Mouse (Mus musculus) hindbrain, embryonic 13.5 days (tissue): ENCODE measurements at regions not wholly inside any gene's neighbourhood (a gene's known extent, or its start where the extent isn't known, plus 50 kb on each side); places are given as distances from the start of the nearest gene placed in this dataset.

ENCODE experiments used
- ATAC-seq: fragments of 200-750 bp; cut with Nextera tagmentation; 2 replicates; pipeline ENCODE4 v1.8.0; 2017; ENCODE audit warnings: moderate TSS enrichment; ENCODE audit not compliant: low FRiP score
- H3K27ac ChIP-seq: fragments of 300-500 bp; sonication (generic); 2 replicates; pipeline ENCODE4 v1.5.1; 2015; ENCODE audit warnings: inconsistent platforms, mild to moderate bottlenecking, moderate library complexity
- H3K27me3 ChIP-seq: fragments of 300-500 bp; sonication (generic); 2 replicates; pipeline ENCODE4 v1.6.1; 2015; ENCODE audit warnings: mild to moderate bottlenecking, inconsistent platforms
- H3K36me3 ChIP-seq: fragments of 300-500 bp; sonication (generic); 2 replicates; pipeline ENCODE4 v1.6.1; 2015; ENCODE audit warnings: mild to moderate bottlenecking, inconsistent platforms
- H3K4me1 ChIP-seq: fragments of 300-500 bp; sonication (generic); replicated peaks from 2 replicates; pipeline ENCODE4 v1.6.1; 2015; ENCODE audit warnings: inconsistent platforms
- H3K4me2 ChIP-seq: fragments of 300-500 bp; sonication (generic); 2 replicates; pipeline ENCODE4 v1.6.1; 2015; ENCODE audit warnings: inconsistent platforms, mild to moderate bottlenecking, moderate library complexity
- H3K4me3 ChIP-seq: fragments of 300-500 bp; sonication (generic); 2 replicates; pipeline ENCODE4 v1.5.1; 2015; ENCODE audit warnings: mild to moderate bottlenecking, inconsistent platforms
- H3K9ac ChIP-seq: fragments of 300-500 bp; sonication (generic); 2 replicates; pipeline ENCODE4 v1.6.1; 2015; ENCODE audit warnings: mild to moderate bottlenecking, inconsistent platforms
- H3K9me3 ChIP-seq: fragments of 300-500 bp; sonication (generic); 2 replicates; pipeline ENCODE4 v1.6.1; 2016; ENCODE audit warnings: inconsistent platforms
- WGBS: fragments of 180-500 bp; shearing (Covaris S2); methylation state at CpG from one replicate; pipeline ENCODE4 v1.1.7; 2015; 5-methylcytosine and 5-hydroxymethylcytosine counted together

GRCm38 (mm10) chr10:119024425-119024824 is 154.4 kb upstream of the Dyrk2 start:
- H3K9me3 ChIP-seq: 0 out of 2 replicates have a peak, but pooled peaks cover 4% of the 10 kb centered on the region
- ATAC-seq: no peak
- no peaks in the 10 kb centered on the region for H3K36me3 ChIP-seq
- 68% methylated on average over 9 of the region's 9 CpGs for WGBS
- H3K4me1 ChIP-seq: 0 out of 2 replicates have a peak, but pooled peaks cover 8% of the 10 kb centered on the region
- no peak overlapping the region for H3K9ac ChIP-seq
- H3K27me3 ChIP-seq: no peaks in the 10 kb centered on the region
- no peak overlapping the region for H3K4me3 ChIP-seq
- no peak overlapping the region for H3K27ac ChIP-seq
- H3K4me2 ChIP-seq: no peak overlapping the region

- WGBS: 91% methylated on average over 10 of the region's 10 CpGs
- no peaks in the 10 kb centered on the region for H3K27me3 ChIP-seq
- H3K27ac ChIP-seq: no peak overlapping the region
- no peaks in the 10 kb centered on the region; the same call in 1 of the 2 replicates for H3K4me1 ChIP-seq
- H3K4me2 ChIP-seq: no peak overlapping the region
- no peaks in the 10 kb centered on the region for H3K36me3 ChIP-seq
- H3K9me3 ChIP-seq: 0 out of 2 replicates have a peak, but pooled peaks cover 4% of the 10 kb centered on the region
- no peak overlapping the region for H3K4me3 ChIP-seq
- H3K9ac ChIP-seq: no peak overlapping the region
- ATAC-seq: no peak
Observed at GRCm38 (mm10) chr10:119019082-119019481, 149.1 kb upstream of the Dyrk2 start.

- H3K9me3 ChIP-seq: 0 out of 2 replicates have a peak, but pooled peaks cover 4% of the 10 kb centered on the region
- H3K36me3 ChIP-seq: no peaks in the 10 kb centered on the region
- no peak overlapping the region for H3K4me2 ChIP-seq
- H3K27me3 ChIP-seq: no peaks in the 10 kb centered on the region
- no peak overlapping the region for H3K9ac ChIP-seq
- H3K4me3 ChIP-seq: no peak overlapping the region
- no peaks in the 10 kb centered on the region; the same call in 1 of the 2 replicates for H3K4me1 ChIP-seq
- ATAC-seq: no peak
- H3K27ac ChIP-seq: no peak overlapping the region
- WGBS: 93% methylated on average over 4 of the region's 4 CpGs
Observed at GRCm38 (mm10) chr10:119018490-119018889, 148.5 kb upstream of the Dyrk2 start.

GRCm38 (mm10) chr10:119016104-119016503 is 146.1 kb upstream of the Dyrk2 start:
- H3K4me1 ChIP-seq: no peaks in the 10 kb centered on the region; the same call in 1 of the 2 replicates
- H3K27me3 ChIP-seq: no peaks in the 10 kb centered on the region
- no peak overlapping the region for H3K9ac ChIP-seq
- no peak overlapping the region for H3K4me2 ChIP-seq
- no peaks in the 10 kb centered on the region for H3K36me3 ChIP-seq
- H3K4me3 ChIP-seq: no peak overlapping the region
- 90% methylated on average over 8 of the region's 8 CpGs for WGBS
- H3K9me3 ChIP-seq: no peaks in the 10 kb centered on the region
- H3K27ac ChIP-seq: no peak overlapping the region
- ATAC-seq: no peak

GRCm38 (mm10) chr10:119015311-119016055 is 145.5 kb upstream of the Dyrk2 start:
- no peak overlapping the region for H3K4me3 ChIP-seq
- ATAC-seq: no peak

GRCm38 (mm10) chr10:119014731-119015130 is 144.7 kb upstream of the Dyrk2 start:
- Histone ChIP-seq H3K4me1 (no peaks in the 10 kb centered on the region; the same call in 1 of the 2 replicates), H3K9ac (no peak overlapping the region), H3K4me3 (no peak overlapping the region), H3K27ac (no peak overlapping the region), H3K4me2 (no peak overlapping the region), H3K9me3 (no peaks in the 10 kb centered on the region), H3K36me3 (no peaks in the 10 kb centered on the region), H3K27me3 (no peaks in the 10 kb centered on the region)
- 89% methylated on average over 4 of the region's 4 CpGs for WGBS
- ATAC-seq: no peak

More at GRCm38 (mm10) chr10:119015311-119016055, 145.5 kb upstream of the Dyrk2 start:
- WGBS: 74% methylated on average over 16 of the region's 16 CpGs
- H3K36me3 ChIP-seq: no peaks in the 10 kb centered on the region
- no peak overlapping the region for H3K9ac ChIP-seq
- no peak overlapping the region for H3K27ac ChIP-seq
- no peaks in the 10 kb centered on the region; the same call in 1 of the 2 replicates for H3K4me1 ChIP-seq
- H3K9me3 ChIP-seq: no peaks in the 10 kb centered on the region
- H3K27me3 ChIP-seq: no peaks in the 10 kb centered on the region
- H3K4me2 ChIP-seq: no peak overlapping the region

- WGBS: 76% methylated on average over 4 of the region's 4 CpGs
- no peaks in the 10 kb centered on the region for H3K9me3 ChIP-seq
Observed at GRCm38 (mm10) chr10:119013758-119014157, 143.7 kb upstream of the Dyrk2 start.

GRCm38 (mm10) chr10:119011511-119011910 is 141.5 kb upstream of the Dyrk2 start:
- H3K36me3 ChIP-seq: no peaks in the 10 kb centered on the region
- no peak for ATAC-seq
- H3K4me3 ChIP-seq: no peak overlapping the region
- H3K4me1 ChIP-seq: no peaks in the 10 kb centered on the region; the same call in 1 of the 2 replicates
- no peak overlapping the region for H3K4me2 ChIP-seq
- no peak overlapping the region for H3K9ac ChIP-seq
- no peak overlapping the region for H3K27ac ChIP-seq
- no peaks in the 10 kb centered on the region for H3K27me3 ChIP-seq
- H3K9me3 ChIP-seq: no peaks in the 10 kb centered on the region
- 77% methylated on average over 6 of the region's 6 CpGs for WGBS

More at GRCm38 (mm10) chr10:119013758-119014157, 143.7 kb upstream of the Dyrk2 start:
- H3K9ac ChIP-seq: no peak overlapping the region
- no peak overlapping the region for H3K4me2 ChIP-seq
- ATAC-seq: no peak
- no peaks in the 10 kb centered on the region for H3K36me3 ChIP-seq
- H3K27ac ChIP-seq: no peak overlapping the region
- no peaks in the 10 kb centered on the region for H3K27me3 ChIP-seq
- H3K4me1 ChIP-seq: no peaks in the 10 kb centered on the region; the same call in 1 of the 2 replicates
- no peak overlapping the region for H3K4me3 ChIP-seq

- no peak overlapping the region for H3K27ac ChIP-seq
- ATAC-seq: no peak
- no peaks in the 10 kb centered on the region for H3K9me3 ChIP-seq
- no peak overlapping the region for H3K4me2 ChIP-seq
- H3K27me3 ChIP-seq: no peaks in the 10 kb centered on the region
- no peak overlapping the region for H3K9ac ChIP-seq
- H3K36me3 ChIP-seq: no peaks in the 10 kb centered on the region
- no peaks in the 10 kb centered on the region; the same call in 1 of the 2 replicates for H3K4me1 ChIP-seq
- no peak overlapping the region for H3K4me3 ChIP-seq
- WGBS: 51% methylated on average over 7 of the region's 7 CpGs
Observed at GRCm38 (mm10) chr10:119010884-119011283, 140.9 kb upstream of the Dyrk2 start.

- Histone ChIP-seq H3K27me3 (no peaks in the 10 kb centered on the region), H3K27ac (no peak overlapping the region), H3K4me2 (no peak overlapping the region), H3K9ac (no peak overlapping the region), H3K4me1 (no peaks in the 10 kb centered on the region), H3K9me3 (no peaks in the 10 kb centered on the region), H3K4me3 (no peak overlapping the region), H3K36me3 (no peaks in the 10 kb centered on the region)
- 91% methylated on average over 19 of the region's 19 CpGs for WGBS
- no peak for ATAC-seq
Observed at GRCm38 (mm10) chr10:119006866-119007575, 137.0 kb upstream of the Dyrk2 start.

GRCm38 (mm10) chr10:119005491-119005890 is 135.5 kb upstream of the Dyrk2 start:
- Histone ChIP-seq H3K9ac (no peak overlapping the region), H3K27me3 (no peaks in the 10 kb centered on the region), H3K9me3 (no peaks in the 10 kb centered on the region), H3K4me1 (no peaks in the 10 kb centered on the region), H3K4me3 (no peak overlapping the region), H3K4me2 (no peak overlapping the region), H3K27ac (no peak overlapping the region), H3K36me3 (no peaks in the 10 kb centered on the region)
- ATAC-seq: no peak
- WGBS: 92% methylated on average over 8 of the region's 8 CpGs

GRCm38 (mm10) chr10:119004426-119004825 is 134.4 kb upstream of the Dyrk2 start:
- H3K4me3 ChIP-seq: no peak overlapping the region
- no peak overlapping the region for H3K27ac ChIP-seq
- no peak for ATAC-seq
- H3K4me1 ChIP-seq: no peaks in the 10 kb centered on the region
- H3K9me3 ChIP-seq: no peaks in the 10 kb centered on the region
- H3K27me3 ChIP-seq: no peaks in the 10 kb centered on the region
- H3K9ac ChIP-seq: no peak overlapping the region
- H3K4me2 ChIP-seq: no peak overlapping the region
- WGBS: 91% methylated on average over 11 of the region's 11 CpGs
- H3K36me3 ChIP-seq: no peaks in the 10 kb centered on the region
